Mouse (Mus musculus) layer of hippocampus, adult 11-12 months (tissue): ENCODE results near the gene Myo1d.

ENCODE experiments used
- DNase-seq: peaks from one replicate; pipeline ENCODE4 v3.0.0; 2022; ENCODE audit warnings: low spot score

The Myo1d gene

GRCm38 (mm10) chr11:80723406-80724047 lies 56.3 kb downstream of the Myo1d start:
- DNase-seq = no peak

DNA sequence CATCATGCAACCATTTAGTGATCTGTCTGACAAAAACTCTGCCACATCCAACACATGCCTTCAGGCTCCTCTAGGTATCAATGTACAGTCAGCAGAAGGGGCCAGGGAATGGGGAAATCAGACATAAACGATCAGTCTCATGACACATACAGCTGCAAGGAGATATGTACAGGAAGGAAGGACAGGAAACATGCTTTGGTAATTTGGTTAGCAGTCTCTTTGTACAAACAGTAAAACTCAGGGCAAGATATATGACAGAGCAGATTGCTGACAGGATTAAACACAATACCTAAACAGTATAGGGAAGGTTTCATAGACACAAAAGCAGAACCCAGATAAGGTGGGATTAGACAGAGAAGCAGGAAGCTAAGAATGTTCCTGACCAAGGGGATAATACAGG lies 60.8 kb downstream of the Myo1d start:
- DNase-seq = no peak

GRCm38 (mm10) chr11:80718036-80718435 lies 61.8 kb downstream of the Myo1d start:
- no peak for DNase-seq

DNA sequence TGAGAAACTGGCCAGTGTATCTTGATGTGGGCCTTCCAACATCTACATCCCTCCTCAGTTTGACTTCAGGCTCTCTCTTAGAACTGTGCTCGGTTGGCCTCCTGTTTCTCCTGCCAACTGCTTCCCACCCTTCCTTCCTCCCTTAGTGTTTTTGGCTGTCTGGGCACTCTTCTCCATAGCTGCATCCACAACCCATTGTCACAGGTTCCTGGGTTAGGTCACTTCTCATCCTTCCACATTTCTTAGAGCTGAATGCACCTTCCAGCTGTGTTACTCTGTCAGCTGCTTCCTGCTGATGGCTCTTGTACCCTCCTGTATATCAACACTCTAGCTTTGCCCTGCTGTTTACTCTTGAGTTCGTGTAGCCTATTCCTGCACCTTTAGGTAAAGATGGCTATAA lies 64.7 kb downstream of the Myo1d start:
- no peak for DNase-seq

DNA sequence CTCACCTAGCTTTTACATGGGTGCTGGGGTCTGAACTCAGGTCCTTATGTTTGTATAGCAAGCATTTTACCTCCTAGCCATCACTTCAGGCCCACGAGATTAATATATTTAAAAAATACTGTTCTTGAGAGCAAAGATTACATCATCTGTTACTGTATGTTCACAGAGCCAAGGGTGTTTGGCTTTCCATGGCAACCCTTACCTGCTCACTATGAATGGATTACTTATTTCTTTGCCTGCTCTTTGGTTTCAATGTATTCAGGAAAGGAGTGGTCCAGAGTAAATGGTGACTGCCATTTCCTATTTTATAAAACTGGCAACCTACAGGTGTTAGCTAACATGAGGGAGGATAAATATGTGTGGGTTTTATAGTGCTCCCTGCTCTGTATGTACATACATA lies 66.1 kb downstream of the Myo1d start:
- no peak for DNase-seq

- no peak for DNase-seq
These were observed 67.6 kb downstream of the Myo1d start for GRCm38 (mm10) chr11:80712201-80712600.

DNA sequence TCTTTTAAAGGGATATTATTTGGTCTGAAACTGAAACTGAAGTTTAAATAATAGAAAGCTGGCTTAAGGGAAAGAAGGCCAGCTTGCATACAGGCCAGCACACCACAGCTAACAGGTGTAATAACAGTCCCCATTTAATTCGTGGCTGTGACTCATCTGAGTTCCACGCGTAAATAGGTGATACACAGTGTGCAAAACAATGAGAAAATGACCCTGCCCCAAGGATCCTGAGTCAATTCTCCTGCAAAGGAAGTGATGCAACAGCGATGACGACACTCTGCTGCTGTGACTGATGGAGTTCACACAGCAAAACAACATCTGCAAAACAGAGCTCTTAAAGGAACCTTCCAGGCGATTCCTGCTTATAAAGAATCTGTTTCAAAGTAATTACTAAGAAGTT lies 68.5 kb downstream of the Myo1d start:
- DNase-seq = no peak

GRCm38 (mm10) chr11:80700611-80701010 lies 79.2 kb downstream of the Myo1d start:
- no peak for DNase-seq

GRCm38 (mm10) chr11:80698721-80699120 lies 81.1 kb downstream of the Myo1d start:
- DNase-seq = no peak

- peak; percentile 48 for DNase-seq
These were observed 83.5 kb downstream of the Myo1d start for GRCm38 (mm10) chr11:80696350-80696749.

DNA sequence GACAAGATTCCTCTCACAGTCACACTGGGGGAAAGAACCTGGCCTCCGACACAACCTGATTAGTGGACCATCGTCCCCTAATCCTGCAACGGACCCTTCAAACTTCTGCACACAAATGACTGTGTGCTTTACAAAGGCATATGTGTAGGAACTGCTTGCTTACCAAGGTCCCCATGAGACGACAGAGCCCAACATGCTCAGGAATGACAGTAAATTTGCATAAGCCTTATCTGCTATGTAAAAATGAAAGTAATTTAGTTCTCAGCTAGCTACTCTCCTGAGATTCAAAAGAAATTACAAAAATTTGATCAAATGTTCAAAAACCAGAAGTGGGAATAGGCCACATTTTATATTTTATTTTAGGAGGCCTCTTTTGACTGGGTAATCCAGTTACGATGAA lies 95.2 kb downstream of the Myo1d start:
- DNase-seq = no peak

DNA sequence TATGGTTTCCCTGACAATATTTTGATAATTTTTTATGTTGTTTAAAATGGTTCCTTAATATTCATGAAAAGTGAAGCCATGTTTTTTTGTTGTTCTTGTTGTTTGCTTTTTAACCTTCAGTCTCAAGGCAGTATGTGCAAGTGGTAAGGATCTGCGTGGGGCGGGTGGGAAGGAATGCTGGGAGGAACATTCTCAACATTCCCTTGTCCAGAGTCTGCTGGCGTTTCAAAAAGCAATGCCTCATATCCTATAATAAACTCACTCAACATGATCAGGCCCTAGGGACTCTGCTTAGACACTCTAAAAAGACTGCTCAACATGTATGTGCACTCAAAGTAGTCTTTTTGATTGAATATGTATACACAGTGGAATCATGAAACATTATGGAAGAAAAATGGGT lies 97.1 kb downstream of the Myo1d start:
- DNase-seq = no peak

DNA sequence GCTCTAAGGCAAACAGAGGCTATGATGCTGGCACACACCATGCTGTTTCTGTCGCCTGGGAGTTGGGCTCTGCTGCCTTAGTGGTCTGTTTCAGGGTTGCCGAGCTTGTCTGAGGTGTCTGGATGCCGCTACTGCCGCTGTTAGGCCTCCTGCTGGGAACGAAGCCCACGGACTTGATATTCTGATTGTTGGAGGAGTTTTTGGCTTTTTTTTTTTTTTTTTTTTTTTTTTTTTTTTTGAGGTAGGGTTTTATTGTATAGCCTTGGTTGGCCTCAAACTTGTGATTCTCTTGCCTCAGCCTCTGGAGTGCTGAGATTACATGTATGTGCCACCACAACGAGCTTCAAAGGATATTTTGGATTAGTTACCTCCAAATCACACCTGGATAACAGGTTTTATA lies 106.8 kb downstream of the Myo1d start:
- DNase-seq = no peak

GRCm38 (mm10) chr11:80670391-80670790 lies 109.4 kb downstream of the Myo1d start:
- DNase-seq = peak; percentile 74

DNA sequence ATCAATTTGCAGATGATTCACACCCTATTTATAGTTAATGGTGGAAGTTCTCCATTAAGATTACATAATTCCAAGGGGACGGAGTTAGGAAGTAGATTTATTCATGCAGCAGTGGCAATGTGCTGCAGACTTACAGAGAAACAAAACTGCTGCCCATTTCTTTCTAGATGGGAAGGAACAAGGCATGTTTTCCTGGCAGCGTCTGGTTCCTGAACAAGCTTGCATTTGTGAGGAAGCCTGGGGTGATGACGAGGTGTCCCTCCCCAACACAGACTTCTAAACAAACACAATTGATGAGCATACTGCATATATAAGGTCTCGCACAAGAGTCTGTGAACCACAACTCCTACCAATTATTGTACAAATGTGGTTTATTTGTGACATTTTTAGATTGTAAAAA lies 109.9 kb downstream of the Myo1d start:
- DNase-seq = peak; percentile 52

- no peak for DNase-seq
These were observed 113.6 kb downstream of the Myo1d start for GRCm38 (mm10) chr11:80666211-80666610.

- no peak for DNase-seq
These were observed 115.6 kb downstream of the Myo1d start for GRCm38 (mm10) chr11:80664261-80664660.

- no peak for DNase-seq
These were observed 134.7 kb downstream of the Myo1d start for GRCm38 (mm10) chr11:80645111-80645510.

DNA sequence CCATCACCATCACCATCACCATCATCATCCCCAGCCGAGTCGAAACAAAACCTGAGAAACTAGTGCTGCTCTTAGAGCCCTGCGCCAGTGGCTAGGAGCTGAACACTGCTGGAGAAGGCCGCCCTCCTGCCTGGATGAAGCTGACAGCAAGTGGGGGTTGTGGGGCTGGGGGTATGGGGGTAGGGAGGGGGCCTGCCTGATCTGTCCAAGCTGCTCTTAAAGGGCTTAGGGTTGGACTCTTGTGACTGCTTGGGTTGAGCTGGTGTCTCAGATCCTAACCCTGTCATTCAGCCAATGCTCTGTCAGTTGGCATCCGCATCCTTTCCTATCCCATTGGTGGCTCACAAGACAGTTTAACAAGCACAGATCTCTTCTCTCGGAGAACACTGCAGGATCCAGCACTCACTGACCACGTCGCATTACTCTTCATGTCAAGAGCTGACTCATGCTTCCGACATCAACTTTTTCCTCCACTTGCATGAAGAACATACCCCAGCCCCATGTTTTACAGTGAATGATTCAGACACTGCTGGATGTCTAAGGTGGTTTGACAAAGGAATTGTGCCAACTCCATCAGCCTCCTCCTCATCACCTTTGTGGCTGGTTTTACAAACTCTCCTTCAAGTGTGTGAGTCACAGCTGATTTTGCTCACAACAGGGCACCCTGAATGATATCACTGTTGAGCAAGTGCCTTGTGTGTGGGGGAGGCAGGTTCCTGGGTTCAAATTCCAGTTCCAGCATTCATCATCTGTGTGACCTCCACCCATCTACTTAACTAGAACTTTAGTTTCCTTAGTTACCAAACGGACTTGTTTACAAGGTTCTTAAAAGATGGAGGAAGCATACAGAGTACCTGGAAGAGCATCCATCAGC lies 150.6 kb downstream of the Myo1d start:
- DNase-seq = no peak

GRCm38 (mm10) chr11:80628581-80628980 lies 151.2 kb downstream of the Myo1d start:
- DNase-seq = no peak

DNA sequence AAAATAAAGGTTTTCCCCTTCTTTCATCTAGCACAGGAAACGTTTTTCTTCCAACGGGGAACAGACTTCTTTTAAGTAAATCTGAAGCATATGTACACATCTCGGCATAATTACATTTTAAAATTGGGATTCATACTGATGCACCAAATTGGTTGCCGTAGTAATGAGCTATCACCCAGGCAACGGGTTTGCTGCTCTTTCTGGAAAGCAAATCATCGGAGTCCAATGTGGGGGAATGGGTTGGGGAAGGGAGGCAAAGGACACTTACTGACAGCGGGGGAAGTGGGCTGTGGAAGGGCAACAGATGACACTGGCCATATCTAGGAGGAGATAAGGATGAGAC lies 156.8 kb downstream of the Myo1d start:
- DNase-seq = peak; percentile 67

GRCm38 (mm10) chr11:80622233-80623037 lies 157.4 kb downstream of the Myo1d start:
- peak; percentile 45 for DNase-seq
